Mouse (Mus musculus) midbrain, embryonic 11.5 days (tissue): ENCODE results near the gene Rps3a1. TPM values are rescaled to one million over a fixed set of nuclear protein-coding genes. Genes with fewer than 3 reads are reported as not detected.
"Not testable (repeated sequence)": the region's sequence is repeated elsewhere in the genome, so short reads cannot be mapped to it uniquely, and the experiment has no call there.

Experiments
- ATAC-seq: fragments of 200-750 bp; cut with Nextera tagmentation; 2 replicates; pipeline ENCODE4 v1.8.0; 2017; ENCODE audit warnings: moderate TSS enrichment, moderate library complexity; ENCODE audit not compliant: low FRiP score
- DNase-seq: peaks from one replicate; pipeline ENCODE4 v3.0.0; 2015; ENCODE audit warnings: low spot score; ENCODE audit errors: missing footprints
- H3K27ac ChIP-seq: fragments of 300-500 bp; sonication (generic); 2 replicates; pipeline ENCODE4 v1.5.1; 2014; ENCODE audit warnings: low read depth, low read length
- H3K27me3 ChIP-seq: fragments of 300-500 bp; sonication (generic); 2 replicates; pipeline ENCODE4 v1.6.1; 2014; ENCODE audit warnings: mild to moderate bottlenecking, low read length, moderate library complexity, mixed read lengths; ENCODE audit not compliant: control insufficient read depth, insufficient read depth
- H3K36me3 ChIP-seq: fragments of 300-500 bp; sonication (generic); 2 replicates; pipeline ENCODE4 v1.6.1; 2014; ENCODE audit warnings: mild to moderate bottlenecking, low read length, moderate library complexity, mixed read lengths; ENCODE audit not compliant: control insufficient read depth, insufficient read depth
- H3K4me1 ChIP-seq: fragments of 300-500 bp; sonication (generic); 2 replicates; pipeline ENCODE4 v1.6.1; 2014; ENCODE audit warnings: low read length; ENCODE audit not compliant: control insufficient read depth, insufficient read depth
- H3K4me2 ChIP-seq: fragments of 300-500 bp; sonication (generic); 2 replicates; pipeline ENCODE4 v1.6.1; 2014; ENCODE audit warnings: mild to moderate bottlenecking, moderate library complexity
- H3K4me3 ChIP-seq: fragments of 300-500 bp; sonication (generic); 2 replicates; pipeline ENCODE4 v1.5.1; 2014; ENCODE audit warnings: low read depth, low read length
- H3K9ac ChIP-seq: fragments of 300-500 bp; sonication (generic); 2 replicates; pipeline ENCODE4 v1.6.1; 2014; ENCODE audit warnings: low read length
- H3K9me3 ChIP-seq: fragments of 300-500 bp; sonication (generic); 2 replicates; pipeline ENCODE4 v1.6.1; 2016; ENCODE audit warnings: low read length; ENCODE audit not compliant: control insufficient read depth
- WGBS: fragments of 180-500 bp; shearing (Covaris S2); extraction: QIAGEN DNeasy Blood & Tissue Kit; methylation state at CpG from one replicate; pipeline ENCODE4 v1.1.7; 2014; 5-methylcytosine and 5-hydroxymethylcytosine counted together
- polyA plus RNA-seq: library from polyadenylated mRNA; unstranded; fragments of >200 nt; fragmentation: Nextera tagmentation; extraction: Ambion mirVana; gene quantifications from 2 replicates; pipeline ENCODE4 v1.2.1, GENCODE M21; 2014

The Rps3a1 gene
- polyA plus RNA-seq, 1 experiment from 2014 or later, result 1,104 TPM

DNA sequence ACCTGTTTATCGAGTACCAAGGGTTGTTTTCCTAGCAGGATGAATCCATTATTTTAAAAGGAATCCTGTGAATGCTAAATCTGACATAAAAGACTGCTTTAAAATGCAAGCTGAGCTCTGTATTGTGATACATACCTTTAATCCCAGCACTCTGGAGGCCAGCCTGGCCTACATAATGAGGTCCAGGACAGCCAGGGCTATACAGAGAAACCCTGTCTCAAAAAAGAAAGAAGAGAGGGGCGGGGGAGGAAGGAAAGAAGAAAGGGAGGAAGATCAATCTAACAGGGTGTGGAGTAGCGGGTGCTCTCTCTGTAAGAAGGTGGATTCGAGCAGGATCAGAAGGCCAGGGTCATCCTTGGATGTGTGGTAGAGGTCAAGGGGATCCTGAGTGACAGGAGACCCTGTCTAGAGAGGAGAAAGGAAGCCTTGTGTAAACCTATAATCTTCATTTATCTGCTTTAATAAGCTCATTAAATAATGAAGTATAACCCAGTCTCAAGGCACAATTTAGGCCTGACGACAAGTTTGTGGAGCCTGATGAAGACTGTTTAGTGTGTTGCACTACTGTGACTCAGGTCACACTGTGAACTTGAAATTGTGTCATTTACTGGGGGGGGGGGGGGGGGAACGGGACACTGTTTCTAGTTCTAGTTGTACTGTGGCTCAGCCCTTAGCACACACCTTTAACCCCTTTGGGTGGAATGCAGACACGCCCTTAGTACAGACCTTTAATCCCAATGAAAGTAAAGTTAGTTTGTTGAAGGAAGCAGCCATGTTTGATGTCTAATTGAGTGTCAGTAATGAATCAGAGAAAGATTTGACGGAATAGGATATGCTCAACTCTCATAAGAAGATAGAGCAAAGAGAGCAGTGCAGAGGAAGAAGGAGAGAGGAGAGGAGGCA, 34.6 kb downstream of the Rps3a1 start:
- WGBS, result 45% methylated on average over 8 of the region's 8 CpGs
- 0 out of 2 replicates have a peak, but pooled peaks have one; percentile 52 for ATAC-seq

GRCm38 (mm10) chr3:86106086-86106632, 36.3 kb downstream of the Rps3a1 start:
- 96% methylated on average over 8 of the region's 8 CpGs for WGBS
- peak; percentile 61 for DNase-seq
- Histone ChIP-seq H3K36me3 (no peaks in the 10 kb centered on the region), H3K4me2 (no peak overlapping the region), H3K9ac (no peak overlapping the region), H3K9me3 (no peaks in the 10 kb centered on the region), H3K4me3 (no peak overlapping the region), H3K4me1 (peaks cover 4% of the 10 kb centered on the region; the same call in 1 of the 2 replicates), H3K27ac (no peak overlapping the region), H3K27me3 (no peaks in the 10 kb centered on the region)
- no peak for ATAC-seq

More for the DNA sequence above, 34.6 kb downstream of the Rps3a1 start:
- Histone ChIP-seq H3K27ac (no peak overlapping the region), H3K4me2 (no peak overlapping the region), H3K4me3 (no peak overlapping the region), H3K27me3 (no peaks in the 10 kb centered on the region), H3K36me3 (no peaks in the 10 kb centered on the region), H3K4me1 (peaks cover 4% of the 10 kb centered on the region; the same call in 1 of the 2 replicates), H3K9ac (no peak overlapping the region), H3K9me3 (no peaks in the 10 kb centered on the region)
- DNase-seq, result no peak

GRCm38 (mm10) chr3:86104909-86105308, 37.6 kb downstream of the Rps3a1 start:
- H3K27me3 ChIP-seq, result no peaks in the 10 kb centered on the region
- H3K4me2 ChIP-seq, result no peak overlapping the region
- no peaks in the 10 kb centered on the region for H3K9me3 ChIP-seq
- peaks cover 4% of the 10 kb centered on the region; the same call in 1 of the 2 replicates for H3K4me1 ChIP-seq
- no peak overlapping the region for H3K9ac ChIP-seq
- DNase-seq (peak; percentile 44), ATAC-seq (no peak)
- no peak overlapping the region for H3K4me3 ChIP-seq
- no peaks in the 10 kb centered on the region for H3K36me3 ChIP-seq
- WGBS, result 92% methylated on average over 4 of the region's 4 CpGs
- H3K27ac ChIP-seq, result no peak overlapping the region

DNA sequence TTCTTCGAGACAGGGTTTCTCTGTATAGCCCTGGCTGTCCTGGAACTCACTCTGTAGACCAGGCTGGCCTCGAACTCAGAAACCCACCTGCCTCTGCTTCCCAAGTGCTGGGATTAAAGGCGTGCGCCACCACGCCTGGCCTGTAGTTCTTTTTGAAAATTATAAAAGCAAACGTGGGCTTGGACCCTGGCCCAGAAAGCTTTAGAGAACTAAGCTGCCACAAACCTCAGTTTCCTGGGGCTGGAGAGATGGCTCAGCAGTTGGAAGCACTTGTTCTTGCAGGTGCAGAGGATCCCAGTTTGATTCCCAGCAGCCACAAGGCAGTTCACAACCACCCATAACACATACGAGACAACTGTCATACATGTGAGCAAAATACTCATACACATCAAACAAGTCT, 38.1 kb downstream of the Rps3a1 start:
- H3K4me2 ChIP-seq, H3K4me3 ChIP-seq, ATAC-seq, H3K27me3 ChIP-seq, H3K4me1 ChIP-seq, H3K27ac ChIP-seq, H3K9me3 ChIP-seq, H3K9ac ChIP-seq, H3K36me3 ChIP-seq: not testable (repeated sequence)
- DNase-seq, result peak; percentile 10
- WGBS, result 93% methylated on average over 7 of the region's 7 CpGs

DNA sequence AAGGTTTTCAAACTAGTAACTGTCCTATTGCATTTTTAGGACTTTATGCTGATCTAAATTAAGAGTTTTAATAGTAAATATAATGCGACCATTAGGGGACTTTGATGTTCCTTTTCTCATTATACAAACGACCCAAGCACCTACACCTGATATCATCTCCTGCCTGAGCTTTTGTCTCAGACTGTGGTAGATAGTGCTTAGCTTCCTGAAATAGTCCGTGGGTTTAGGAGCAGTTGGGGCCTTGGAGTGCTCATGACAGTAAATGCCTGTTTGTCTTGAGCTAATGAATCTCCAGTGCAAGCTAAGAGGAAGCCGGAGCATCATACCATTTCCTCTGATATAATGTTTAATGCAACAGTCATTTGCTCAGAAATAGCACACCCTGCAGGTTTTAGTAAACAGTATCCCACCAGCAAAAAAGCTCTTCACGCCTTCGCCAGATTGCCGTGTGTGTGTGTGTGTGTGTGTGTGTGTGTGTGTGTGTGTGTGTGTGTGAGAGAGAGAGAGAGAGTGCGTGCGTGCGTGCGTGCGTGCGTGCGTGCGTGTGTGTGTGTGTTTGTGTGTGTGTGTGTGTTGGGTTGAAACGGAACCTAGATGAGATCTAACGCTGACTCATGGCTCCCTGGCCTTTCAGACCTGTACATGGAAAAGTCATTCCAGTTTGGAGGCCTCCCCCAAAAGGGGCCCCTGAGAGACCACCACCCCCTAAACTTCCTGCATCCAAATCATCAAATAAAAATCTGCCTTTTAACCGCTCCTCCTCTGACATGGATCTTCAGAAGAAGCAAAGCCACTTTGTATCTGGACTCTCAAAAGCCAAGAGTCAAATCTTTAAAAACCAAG, 38.8 kb downstream of the Rps3a1 start:
- no peaks in the 10 kb centered on the region for H3K27me3 ChIP-seq

GRCm38 (mm10) chr3:86101956-86102355, 40.5 kb downstream of the Rps3a1 start:
- no peaks in the 10 kb centered on the region for H3K36me3 ChIP-seq
- H3K4me3 ChIP-seq, result no peak overlapping the region
- no peak overlapping the region for H3K27ac ChIP-seq
- H3K4me1 ChIP-seq, result no peaks in the 10 kb centered on the region
- no peak for DNase-seq
- no peak overlapping the region for H3K9ac ChIP-seq
- no peak overlapping the region for H3K4me2 ChIP-seq
- H3K9me3 ChIP-seq, result no peaks in the 10 kb centered on the region
- H3K27me3 ChIP-seq, result no peaks in the 10 kb centered on the region
- WGBS, result 87% methylated on average over 6 of the region's 6 CpGs
- ATAC-seq, result no peak

More for the DNA sequence above, 38.8 kb downstream of the Rps3a1 start:
- no peak overlapping the region for H3K4me3 ChIP-seq
- H3K9ac ChIP-seq, result no peak overlapping the region
- WGBS, result 85% methylated on average over 18 of the region's 18 CpGs
- H3K4me1 ChIP-seq, result peaks cover 4% of the 10 kb centered on the region; the same call in 1 of the 2 replicates
- ATAC-seq (no peak), DNase-seq (no peak)
- no peak overlapping the region for H3K27ac ChIP-seq
- H3K36me3 ChIP-seq, result no peaks in the 10 kb centered on the region
- H3K4me2 ChIP-seq, result no peak overlapping the region
- no peaks in the 10 kb centered on the region for H3K9me3 ChIP-seq

DNA sequence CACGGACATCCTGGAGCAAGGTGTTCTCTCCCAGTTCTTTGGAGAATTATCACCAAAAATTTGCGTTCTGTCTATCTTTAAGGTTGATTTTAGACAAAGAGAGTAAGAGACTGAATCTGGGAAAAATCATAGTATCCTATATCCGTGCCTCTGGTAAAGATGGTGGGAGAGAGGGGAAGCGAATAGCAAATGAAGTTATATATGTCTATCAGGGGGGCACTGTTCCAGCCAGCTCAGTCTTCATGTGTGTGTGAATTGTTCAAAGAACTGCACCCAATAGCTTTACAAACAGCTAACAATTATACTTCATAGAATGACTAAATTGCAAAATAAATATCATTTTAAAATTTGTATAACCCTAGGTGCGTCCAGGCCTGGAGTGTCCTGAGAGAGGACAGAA, 48.6 kb downstream of the Rps3a1 start:
- no peaks in the 10 kb centered on the region for H3K4me1 ChIP-seq
- H3K27ac ChIP-seq, result no peak overlapping the region
- ATAC-seq, result no peak
- H3K4me2 ChIP-seq, result no peak overlapping the region
- H3K9me3 ChIP-seq, result no peaks in the 10 kb centered on the region
- 76% methylated on average over 5 of the region's 5 CpGs for WGBS
- H3K27me3 ChIP-seq, result no peaks in the 10 kb centered on the region
- H3K9ac ChIP-seq, result no peak overlapping the region
- H3K36me3 ChIP-seq, result no peaks in the 10 kb centered on the region
- no peak for DNase-seq
- no peak overlapping the region for H3K4me3 ChIP-seq

DNA sequence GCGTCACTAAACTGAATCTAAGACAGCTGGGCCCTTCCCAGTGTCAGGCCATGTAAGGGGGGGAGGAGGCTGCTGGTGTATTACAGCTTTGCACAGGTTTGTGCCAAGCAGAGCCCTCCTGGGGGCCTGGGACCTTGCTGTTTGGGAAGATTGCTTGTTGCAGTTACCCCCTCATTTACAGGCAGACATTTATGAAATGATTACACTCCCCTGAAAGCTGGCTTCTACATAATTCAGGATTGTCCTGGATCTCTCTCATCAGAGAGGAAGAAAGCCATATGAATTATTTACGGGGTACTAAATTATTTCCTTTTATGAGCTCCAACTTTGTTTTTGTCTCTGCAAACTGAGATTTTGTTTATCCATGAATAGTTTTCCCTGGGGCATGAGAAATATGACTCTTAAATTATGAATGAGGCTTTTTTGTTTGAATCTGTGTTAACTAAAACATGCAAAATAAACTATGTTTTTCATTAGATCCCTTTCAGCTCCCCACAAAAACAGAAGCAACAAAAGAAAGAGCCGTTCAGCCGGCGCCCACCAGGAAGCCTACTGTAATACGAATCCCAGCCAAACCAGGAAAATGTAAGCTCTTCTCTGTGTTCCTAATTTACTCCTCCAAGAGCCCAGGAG, 49.2 kb downstream of the Rps3a1 start:
- H3K27me3 ChIP-seq, result no peaks in the 10 kb centered on the region
- no peak overlapping the region for H3K9ac ChIP-seq
- no peaks in the 10 kb centered on the region for H3K9me3 ChIP-seq
- no peaks in the 10 kb centered on the region for H3K36me3 ChIP-seq
- H3K4me1 ChIP-seq, result no peaks in the 10 kb centered on the region
- H3K4me2 ChIP-seq, result no peak overlapping the region
- DNase-seq (no peak), ATAC-seq (no peak)
- H3K27ac ChIP-seq, result no peak overlapping the region
- 50% methylated on average over 6 of the region's 6 CpGs for WGBS
- no peak overlapping the region for H3K4me3 ChIP-seq
